Mouse (Mus musculus): Measurements from ENCODE around the gene 1700019D03Rik. TPM values are rescaled to one million over a fixed set of nuclear protein-coding genes. Genes with fewer than 3 reads are reported as not detected.
A peak's percentile ranks its signal among the peaks of the same experiment; 100 is the strongest.

The 1700019D03Rik gene
- polyA plus RNA-seq, 1 experiment from 2014 or later: 3.6 TPM

- Histone ChIP-seq H3K9me3 (ENCODE audit: control insufficient read depth, low read length) (no peaks in the 10 kb centered on the region), H3K27me3 (ENCODE audit: control insufficient read depth, insufficient read depth, low read length) (no peaks in the 10 kb centered on the region), H3K4me2 (replicated peaks) (no peak overlapping the region), H3K9ac (no peak overlapping the region), H3K4me1 (replicated peaks; ENCODE audit: control insufficient read depth, insufficient read depth, low read length) (no peaks in the 10 kb centered on the region), H3K36me3 (replicated peaks; ENCODE audit: control insufficient read depth, insufficient read depth) (no peaks in the 10 kb centered on the region), H3K4me3 (replicated peaks; ENCODE audit: low read length) (no peak overlapping the region), H3K27ac (no peak overlapping the region)
- no peak for DNase-seq (ENCODE audit: low spot score)
- no peak for ATAC-seq (ENCODE audit: low FRiP score)
- 89% methylated on average over 5 of the region's 5 CpGs for WGBS
These were observed 17.5 kb upstream of the 1700019D03Rik start for GRCm38 (mm10) chr1:53037443-53037871.

GRCm38 (mm10) chr1:53032550-53032949 is 12.6 kb upstream of the 1700019D03Rik start:
- Histone ChIP-seq H3K27me3 (ENCODE audit: control insufficient read depth, insufficient read depth, low read length) (no peaks in the 10 kb centered on the region), H3K27ac (no peak overlapping the region), H3K4me3 (replicated peaks; ENCODE audit: low read length) (no peak overlapping the region), H3K4me1 (replicated peaks; ENCODE audit: control insufficient read depth, insufficient read depth, low read length) (no peaks in the 10 kb centered on the region), H3K9ac (no peak overlapping the region), H3K4me2 (replicated peaks) (no peak overlapping the region), H3K36me3 (replicated peaks; ENCODE audit: control insufficient read depth, insufficient read depth) (no peaks in the 10 kb centered on the region), H3K9me3 (ENCODE audit: control insufficient read depth, low read length) (no peaks in the 10 kb centered on the region)
- DNase-seq (ENCODE audit: low spot score): peak; percentile 73
- no peak for ATAC-seq (ENCODE audit: low FRiP score)

DNA sequence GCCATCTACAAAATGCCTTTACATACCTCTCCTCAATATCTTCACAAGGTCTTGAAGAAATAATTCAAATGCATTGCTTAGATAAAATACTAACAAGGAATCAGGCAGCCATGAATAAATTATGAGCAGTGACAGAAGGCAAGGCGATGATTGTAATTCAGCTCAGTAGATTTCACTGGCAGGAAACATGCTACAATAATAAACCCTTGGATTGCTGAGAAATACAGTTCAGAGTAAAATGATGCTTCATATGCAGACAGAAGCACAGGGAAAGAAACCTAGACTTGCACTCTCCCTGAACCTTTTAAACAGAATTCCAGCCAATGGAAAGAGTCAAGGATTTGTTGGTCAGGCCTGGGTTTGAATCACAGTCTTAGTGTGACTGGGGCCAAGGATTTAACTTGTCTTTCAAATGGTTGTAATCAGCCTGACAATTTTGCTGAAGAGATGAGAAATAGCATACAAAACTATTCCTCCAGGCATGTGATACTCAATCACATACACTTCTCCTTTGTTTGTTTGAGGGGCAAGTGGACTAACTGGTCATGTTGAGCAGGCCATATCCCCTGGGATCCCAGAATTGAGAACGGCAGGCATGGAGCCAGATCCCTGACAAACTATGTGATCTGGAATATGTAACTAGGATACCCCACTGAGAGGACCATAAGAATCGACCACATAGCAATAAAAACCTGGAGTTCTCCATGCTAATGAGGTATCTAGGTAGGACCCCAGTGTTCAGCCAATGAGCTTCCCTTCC is 1.1 kb downstream of the 1700019D03Rik start:
- Histone ChIP-seq H3K9ac (no peak overlapping the region), H3K9me3 (ENCODE audit: control insufficient read depth, low read length) (no peaks in the 10 kb centered on the region), H3K27me3 (ENCODE audit: control insufficient read depth, insufficient read depth, low read length) (no peaks in the 10 kb centered on the region), H3K36me3 (replicated peaks; ENCODE audit: control insufficient read depth, insufficient read depth) (no peaks in the 10 kb centered on the region), H3K27ac (no peak overlapping the region), H3K4me2 (replicated peaks) (no peak overlapping the region), H3K4me1 (replicated peaks; ENCODE audit: control insufficient read depth, insufficient read depth, low read length) (no peaks in the 10 kb centered on the region), H3K4me3 (replicated peaks; ENCODE audit: low read length) (no peak overlapping the region)
- no peak for DNase-seq (ENCODE audit: low spot score)
- WGBS: 52% methylated on average over 3 of the region's 3 CpGs
- ATAC-seq (ENCODE audit: low FRiP score): no peak

DNA sequence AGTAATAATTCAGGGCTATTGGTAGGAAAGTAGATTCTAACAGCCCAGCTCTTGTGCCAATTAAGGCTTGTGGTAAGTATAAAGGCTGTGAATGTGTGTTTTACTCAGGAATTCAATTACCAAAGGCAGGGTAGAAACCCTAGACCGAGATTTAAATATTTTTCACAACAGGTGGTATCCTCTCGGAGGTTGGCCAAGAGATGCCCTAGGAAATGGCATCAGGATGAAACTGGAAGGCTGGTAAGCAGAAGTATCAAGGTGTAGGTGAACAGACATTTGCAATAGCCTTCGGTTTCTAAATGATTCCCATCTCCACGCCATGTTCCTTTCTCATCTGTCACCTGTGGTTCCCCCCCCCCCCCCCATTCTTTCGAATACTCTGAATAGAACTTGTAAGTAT is 4.4 kb downstream of the 1700019D03Rik start:
- no peaks in the 10 kb centered on the region for H3K4me1 ChIP-seq (replicated peaks; ENCODE audit: control insufficient read depth, insufficient read depth, low read length)
- H3K4me2 ChIP-seq (replicated peaks): no peak overlapping the region
- H3K9me3 ChIP-seq (ENCODE audit: control insufficient read depth, low read length): no peaks in the 10 kb centered on the region
- H3K9ac ChIP-seq: no peak overlapping the region
- no peak overlapping the region for H3K4me3 ChIP-seq (replicated peaks; ENCODE audit: low read length)
- no peaks in the 10 kb centered on the region for H3K36me3 ChIP-seq (replicated peaks; ENCODE audit: control insufficient read depth, insufficient read depth)
- DNase-seq (ENCODE audit: low spot score): no peak
- no peaks in the 10 kb centered on the region for H3K27me3 ChIP-seq (ENCODE audit: control insufficient read depth, insufficient read depth, low read length)
- WGBS: 60% methylated on average over 5 of the region's 5 CpGs
- ATAC-seq (ENCODE audit: low FRiP score): no peak
- H3K27ac ChIP-seq: no peak overlapping the region

DNA sequence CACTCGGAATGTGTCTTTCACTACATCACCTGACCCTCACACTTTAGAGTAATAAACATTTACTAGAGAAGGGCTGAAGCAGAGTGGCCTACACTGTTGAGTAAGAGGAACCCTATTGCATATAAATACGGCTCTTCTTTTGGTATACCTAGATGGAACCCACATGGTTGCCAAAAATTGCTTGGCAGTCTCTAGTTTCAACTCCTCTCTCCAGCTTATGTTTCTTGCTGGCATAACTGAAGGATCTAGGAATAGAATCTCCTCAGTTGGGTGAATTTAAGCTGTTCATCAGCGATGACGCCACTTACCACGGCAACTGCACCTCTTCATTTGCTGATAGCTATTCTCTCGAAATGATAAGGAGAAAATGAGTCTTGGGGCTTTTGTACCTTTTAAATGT is 5.3 kb downstream of the 1700019D03Rik start:
- peak; percentile 10 for DNase-seq (ENCODE audit: low spot score)
- Histone ChIP-seq H3K4me3 (replicated peaks; ENCODE audit: low read length) (no peak overlapping the region), H3K4me2 (replicated peaks) (no peak overlapping the region), H3K4me1 (replicated peaks; ENCODE audit: control insufficient read depth, insufficient read depth, low read length) (no peaks in the 10 kb centered on the region), H3K9me3 (ENCODE audit: control insufficient read depth, low read length) (no peaks in the 10 kb centered on the region), H3K27me3 (ENCODE audit: control insufficient read depth, insufficient read depth, low read length) (no peaks in the 10 kb centered on the region), H3K27ac (no peak overlapping the region), H3K36me3 (replicated peaks; ENCODE audit: control insufficient read depth, insufficient read depth) (no peaks in the 10 kb centered on the region), H3K9ac (no peak overlapping the region)
- ATAC-seq (ENCODE audit: low FRiP score): no peak
- WGBS: 89% methylated on average over 6 of the region's 6 CpGs

GRCm38 (mm10) chr1:52986692-52987091 is 33.3 kb downstream of the 1700019D03Rik start:
- H3K36me3 ChIP-seq (replicated peaks; ENCODE audit: control insufficient read depth, insufficient read depth): no peaks in the 10 kb centered on the region
- no peak overlapping the region for H3K9ac ChIP-seq
- H3K27me3 ChIP-seq (ENCODE audit: control insufficient read depth, insufficient read depth, low read length): no peaks in the 10 kb centered on the region
- DNase-seq (ENCODE audit: low spot score) (peak; percentile 20), ATAC-seq (ENCODE audit: low FRiP score) (no peak)
- H3K4me3 ChIP-seq (replicated peaks; ENCODE audit: low read length): no peak overlapping the region
- H3K27ac ChIP-seq: no peak overlapping the region
- no peaks in the 10 kb centered on the region for H3K9me3 ChIP-seq (ENCODE audit: control insufficient read depth, low read length)
- H3K4me2 ChIP-seq (replicated peaks): no peak overlapping the region
- H3K4me1 ChIP-seq (replicated peaks; ENCODE audit: control insufficient read depth, insufficient read depth, low read length): no peaks in the 10 kb centered on the region
- 67% methylated on average over 5 of the region's 5 CpGs for whole genome bisulfite sequencing

DNA sequence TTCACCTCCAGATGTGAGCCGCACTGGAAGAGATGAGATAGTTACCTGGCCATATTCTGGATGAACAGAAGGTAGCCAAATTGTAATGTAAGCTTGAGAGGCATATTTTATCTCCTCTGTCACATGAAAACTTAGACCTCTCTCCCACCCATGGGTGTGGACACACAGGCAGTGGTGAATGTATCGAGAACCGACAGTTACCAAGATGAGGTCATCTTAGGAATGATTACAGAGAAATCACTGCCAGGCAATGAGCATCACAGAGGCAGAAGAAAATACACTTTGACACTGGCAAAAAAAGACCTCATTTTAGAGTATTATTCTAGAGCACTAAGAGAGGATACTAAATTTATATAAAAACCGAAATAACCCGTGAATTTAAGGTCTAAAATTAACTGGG is 46.8 kb downstream of the 1700019D03Rik start:
- H3K4me2 ChIP-seq (replicated peaks): no peak overlapping the region
- 83% methylated on average over 5 of the region's 5 CpGs for WGBS
- no peaks in the 10 kb centered on the region for H3K4me1 ChIP-seq (replicated peaks; ENCODE audit: control insufficient read depth, insufficient read depth, low read length)
- no peaks in the 10 kb centered on the region for H3K27me3 ChIP-seq (ENCODE audit: control insufficient read depth, insufficient read depth, low read length)
- no peaks in the 10 kb centered on the region for H3K9me3 ChIP-seq (ENCODE audit: control insufficient read depth, low read length)
- DNase-seq (ENCODE audit: low spot score) (no peak), ATAC-seq (ENCODE audit: low FRiP score) (no peak)
- no peak overlapping the region for H3K4me3 ChIP-seq (replicated peaks; ENCODE audit: low read length)
- no peak overlapping the region for H3K27ac ChIP-seq
- H3K36me3 ChIP-seq (replicated peaks; ENCODE audit: control insufficient read depth, insufficient read depth): no peaks in the 10 kb centered on the region
- H3K9ac ChIP-seq: no peak overlapping the region

- H3K27ac ChIP-seq: no peak overlapping the region
- H3K36me3 ChIP-seq (replicated peaks; ENCODE audit: control insufficient read depth, insufficient read depth): no peaks in the 10 kb centered on the region
- WGBS: 62% methylated on average over 2 of the region's 2 CpGs
- DNase-seq (ENCODE audit: low spot score): peak; percentile 53
- H3K27me3 ChIP-seq (ENCODE audit: control insufficient read depth, insufficient read depth, low read length): no peaks in the 10 kb centered on the region
- H3K9ac ChIP-seq: no peak overlapping the region
- no peaks in the 10 kb centered on the region for H3K9me3 ChIP-seq (ENCODE audit: control insufficient read depth, low read length)
- H3K4me2 ChIP-seq (replicated peaks): no peak overlapping the region
- H3K4me1 ChIP-seq (replicated peaks; ENCODE audit: control insufficient read depth, insufficient read depth, low read length): no peaks in the 10 kb centered on the region; the same call in 1 of the 2 replicates
- H3K4me3 ChIP-seq (replicated peaks; ENCODE audit: low read length): no peak overlapping the region
- ATAC-seq (ENCODE audit: low FRiP score): peak; percentile 80
These were observed 48.0 kb downstream of the 1700019D03Rik start for GRCm38 (mm10) chr1:52971881-52972503.

GRCm38 (mm10) chr1:52964581-52964980 is 55.4 kb downstream of the 1700019D03Rik start:
- no peak for DNase-seq (ENCODE audit: low spot score)

More at GRCm38 (mm10) chr1:52964581-52964980, 55.4 kb downstream of the 1700019D03Rik start:
- 71% methylated on average over 8 of the region's 8 CpGs for WGBS
- H3K27me3 ChIP-seq (ENCODE audit: control insufficient read depth, insufficient read depth, low read length): no peaks in the 10 kb centered on the region
- no peak overlapping the region for H3K4me2 ChIP-seq (replicated peaks)
- ATAC-seq (ENCODE audit: low FRiP score): no peak
- no peaks in the 10 kb centered on the region; the same call in 1 of the 2 replicates for H3K4me1 ChIP-seq (replicated peaks; ENCODE audit: control insufficient read depth, insufficient read depth, low read length)
- no peak overlapping the region for H3K9ac ChIP-seq
- H3K36me3 ChIP-seq (replicated peaks; ENCODE audit: control insufficient read depth, insufficient read depth): no peaks in the 10 kb centered on the region
- H3K27ac ChIP-seq: no peak overlapping the region
- no peak overlapping the region for H3K4me3 ChIP-seq (replicated peaks; ENCODE audit: low read length)
- no peaks in the 10 kb centered on the region for H3K9me3 ChIP-seq (ENCODE audit: control insufficient read depth, low read length)

Measured in hindbrain, embryonic 14.5 days (tissue).